Mouse (Mus musculus): Measurements from ENCODE around the gene Grm3. TPM values are rescaled to one million over a fixed set of nuclear protein-coding genes. Genes with fewer than 3 reads are reported as not detected.
A peak's percentile ranks its signal among the peaks of the same experiment; 100 is the strongest.

Grm3 gene
- polyA plus RNA-seq (2012; rRNA removed) (0.54 and 0.83 TPM in 2 replicates), polyA plus RNA-seq (2014; fragmentation: Nextera tagmentation; extraction: Ambion mirVana) (0.84 and 1.5 TPM in 2 replicates)

DNA sequence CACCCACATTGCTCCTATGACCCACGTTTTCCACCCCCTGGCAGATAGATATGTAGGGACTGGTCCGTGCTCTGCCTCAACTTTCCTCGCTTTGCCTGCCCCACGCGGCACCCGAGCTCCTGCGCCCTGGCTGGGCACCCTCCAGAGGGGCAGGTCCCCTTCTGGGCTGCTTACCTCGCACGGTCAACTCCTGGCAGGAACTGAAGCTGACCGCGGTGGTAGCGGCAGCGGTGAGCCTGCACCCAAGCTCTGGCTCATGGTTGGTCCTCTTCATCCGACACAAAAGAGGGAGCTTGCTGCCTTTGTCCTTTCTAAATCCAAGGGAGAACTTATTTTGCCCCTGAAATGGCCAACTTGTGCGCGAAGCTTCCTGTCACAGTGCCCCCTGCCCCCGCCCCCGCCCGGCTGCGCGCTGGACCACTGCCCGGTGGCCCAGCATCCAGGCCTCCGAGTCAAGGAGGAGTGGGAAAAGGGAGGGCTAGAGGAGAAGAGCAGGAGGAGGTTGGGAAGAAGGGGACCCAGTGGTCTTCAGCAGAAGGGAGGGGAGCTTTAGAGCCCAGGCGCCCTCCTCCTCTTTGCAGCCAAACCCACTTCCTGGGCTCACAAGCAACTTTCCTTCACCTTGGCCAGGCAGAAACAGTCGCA lies at the start of gene Grm3:
Gene Grm3, minus strand, starts transcription at position 215 of the 645 bp plus-strand sequence.
- Histone ChIP-seq H3K27ac (replicated peaks; ENCODE audit: low read depth, low read length) (no peak within 1 kb of the TSS), H3K9ac (ENCODE audit: low read depth, low read length, severe bottlenecking) (peak within 1 kb of the TSS; percentile 51), H3K4me1 (ENCODE audit: control insufficient read depth, insufficient read depth, low read length) (0 out of 2 replicates have a peak, but pooled peaks cover 5% of the 10 kb centered on the region), H3K9me3 (ENCODE audit: control insufficient read depth, low read length) (no peaks in the 10 kb centered on the region), H3K4me2 (replicated peaks; ENCODE audit: low read depth, low read length, severe bottlenecking) (peak within 1 kb of the TSS; percentile 88), H3K36me3 (ENCODE audit: control insufficient read depth, insufficient read depth, low read length) (no peaks in the 10 kb centered on the region), H3K27me3 (ENCODE audit: control insufficient read depth, insufficient read depth, low read length) (peaks cover 20% of the 10 kb centered on the region), H3K4me3 (replicated peaks; ENCODE audit: low read length) (peak within 1 kb of the TSS; percentile 43)
- no peak for ATAC-seq (ENCODE audit: low FRiP score, low read depth)
- no peak for TF ChIP-seq POLR2A (IDR thresholded peaks at IDR 0.05; ENCODE audit: borderline replicate concordance, extremely low read depth, insufficient read depth, insufficient read length)
- 0% methylated on average over 19 of the region's 25 CpGs for WGBS
- no peak for DNase-seq (ENCODE audit: low spot score)

DNA sequence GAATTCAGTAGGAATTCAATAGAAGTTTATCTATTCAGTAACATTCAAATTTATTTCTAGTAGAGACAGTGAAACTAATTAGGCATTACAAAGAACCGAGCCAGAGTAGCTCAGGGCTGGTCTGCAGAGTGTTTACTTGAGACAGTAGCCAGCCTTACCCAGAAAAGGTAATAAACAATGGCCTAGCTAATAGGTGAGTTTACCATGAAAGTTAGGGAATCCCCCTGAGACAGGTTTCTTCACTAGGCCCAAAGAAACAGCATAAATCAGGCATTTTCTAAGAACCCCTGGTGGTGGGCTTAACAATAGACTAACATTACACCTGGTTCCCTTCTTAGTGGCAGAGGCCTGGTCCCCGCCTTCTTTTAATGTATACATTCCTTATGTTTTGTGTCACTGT lies 30.8 kb upstream of the Grm3 start:
- H3K4me3 ChIP-seq (replicated peaks; ENCODE audit: low read length) = no peak overlapping the region
- H3K4me1 ChIP-seq (ENCODE audit: control insufficient read depth, insufficient read depth, low read length) = no peaks in the 10 kb centered on the region
- H3K36me3 ChIP-seq (ENCODE audit: control insufficient read depth, insufficient read depth, low read length) = no peaks in the 10 kb centered on the region
- no peak for ATAC-seq (ENCODE audit: low FRiP score, low read depth)
- H3K27me3 ChIP-seq (ENCODE audit: control insufficient read depth, insufficient read depth, low read length) = no peaks in the 10 kb centered on the region
- H3K27ac ChIP-seq (replicated peaks; ENCODE audit: low read depth, low read length) = no peak overlapping the region
- TF ChIP-seq POLR2A (IDR thresholded peaks at IDR 0.05; ENCODE audit: borderline replicate concordance, extremely low read depth, insufficient read depth, insufficient read length) = no peak
- no peak overlapping the region for H3K4me2 ChIP-seq (replicated peaks; ENCODE audit: low read depth, low read length, severe bottlenecking)
- WGBS = 70% methylated on average over 2 of the region's 2 CpGs
- no peak for DNase-seq (ENCODE audit: low spot score)
- no peaks in the 10 kb centered on the region for H3K9me3 ChIP-seq (ENCODE audit: control insufficient read depth, low read length)
- H3K9ac ChIP-seq (ENCODE audit: low read depth, low read length, severe bottlenecking) = no peak overlapping the region

DNA sequence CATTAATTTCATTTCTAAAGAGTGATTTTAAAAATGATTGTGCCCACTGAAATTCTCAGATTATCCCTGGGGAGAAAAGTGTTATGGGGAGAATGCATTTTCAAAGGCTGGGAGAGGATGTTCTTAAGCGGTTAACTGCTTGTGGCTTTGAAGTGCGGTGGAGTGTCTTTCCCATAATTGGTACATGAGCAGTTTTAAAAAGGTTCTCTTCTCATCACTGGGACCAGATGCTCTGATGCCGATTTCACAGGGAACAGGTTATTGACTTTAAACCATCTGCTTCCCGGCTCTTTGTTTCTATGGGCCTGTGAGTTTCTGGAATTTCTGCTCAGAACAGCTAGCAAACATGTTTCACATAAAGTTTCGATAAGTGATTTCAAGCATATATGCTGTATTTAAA lies 23.2 kb upstream of the Grm3 start:
- Histone ChIP-seq H3K36me3 (ENCODE audit: control insufficient read depth, insufficient read depth, low read length) (no peaks in the 10 kb centered on the region), H3K9me3 (ENCODE audit: control insufficient read depth, low read length) (no peaks in the 10 kb centered on the region), H3K27ac (replicated peaks; ENCODE audit: low read depth, low read length) (no peak overlapping the region), H3K4me3 (replicated peaks; ENCODE audit: low read length) (no peak overlapping the region), H3K9ac (ENCODE audit: low read depth, low read length, severe bottlenecking) (no peak overlapping the region), H3K27me3 (ENCODE audit: control insufficient read depth, insufficient read depth, low read length) (no peaks in the 10 kb centered on the region), H3K4me2 (replicated peaks; ENCODE audit: low read depth, low read length, severe bottlenecking) (no peak overlapping the region), H3K4me1 (ENCODE audit: control insufficient read depth, insufficient read depth, low read length) (no peaks in the 10 kb centered on the region)
- ATAC-seq (ENCODE audit: low FRiP score, low read depth) (no peak), DNase-seq (ENCODE audit: low spot score) (no peak)
- 62% methylated on average over 5 of the region's 5 CpGs for WGBS
- no peak for TF ChIP-seq POLR2A (IDR thresholded peaks at IDR 0.05; ENCODE audit: borderline replicate concordance, extremely low read depth, insufficient read depth, insufficient read length)

DNA sequence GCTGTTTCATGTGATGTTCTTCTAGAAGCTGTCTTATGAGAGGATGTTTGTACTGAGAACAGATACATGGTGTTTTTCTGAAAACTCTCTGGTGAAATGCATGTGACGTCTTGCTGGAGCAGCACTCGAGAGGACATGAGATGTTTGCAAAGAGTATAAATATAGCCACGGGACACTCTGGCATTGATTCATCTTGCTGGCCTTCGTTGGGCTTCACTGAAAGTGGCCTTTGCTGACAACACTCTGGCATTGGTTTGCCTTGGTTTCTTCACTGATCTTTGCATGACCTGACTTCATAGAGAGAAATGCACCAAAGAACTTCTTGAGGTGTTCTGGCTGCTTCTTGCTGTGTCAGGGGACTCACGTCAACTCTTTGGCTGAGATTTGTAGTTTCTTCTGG lies 19.1 kb upstream of the Grm3 start:
- 91% methylated on average over 5 of the region's 5 CpGs for WGBS
- no peak for TF ChIP-seq POLR2A (IDR thresholded peaks at IDR 0.05; ENCODE audit: borderline replicate concordance, extremely low read depth, insufficient read depth, insufficient read length)
- Histone ChIP-seq H3K9ac (ENCODE audit: low read depth, low read length, severe bottlenecking) (no peak overlapping the region), H3K4me2 (replicated peaks; ENCODE audit: low read depth, low read length, severe bottlenecking) (no peak overlapping the region), H3K9me3 (ENCODE audit: control insufficient read depth, low read length) (no peaks in the 10 kb centered on the region), H3K27ac (replicated peaks; ENCODE audit: low read depth, low read length) (no peak overlapping the region), H3K36me3 (ENCODE audit: control insufficient read depth, insufficient read depth, low read length) (no peaks in the 10 kb centered on the region), H3K4me3 (replicated peaks; ENCODE audit: low read length) (no peak overlapping the region), H3K27me3 (ENCODE audit: control insufficient read depth, insufficient read depth, low read length) (no peaks in the 10 kb centered on the region), H3K4me1 (ENCODE audit: control insufficient read depth, insufficient read depth, low read length) (no peaks in the 10 kb centered on the region)
- ATAC-seq (ENCODE audit: low FRiP score, low read depth) (no peak), DNase-seq (ENCODE audit: low spot score) (no peak)

DNA sequence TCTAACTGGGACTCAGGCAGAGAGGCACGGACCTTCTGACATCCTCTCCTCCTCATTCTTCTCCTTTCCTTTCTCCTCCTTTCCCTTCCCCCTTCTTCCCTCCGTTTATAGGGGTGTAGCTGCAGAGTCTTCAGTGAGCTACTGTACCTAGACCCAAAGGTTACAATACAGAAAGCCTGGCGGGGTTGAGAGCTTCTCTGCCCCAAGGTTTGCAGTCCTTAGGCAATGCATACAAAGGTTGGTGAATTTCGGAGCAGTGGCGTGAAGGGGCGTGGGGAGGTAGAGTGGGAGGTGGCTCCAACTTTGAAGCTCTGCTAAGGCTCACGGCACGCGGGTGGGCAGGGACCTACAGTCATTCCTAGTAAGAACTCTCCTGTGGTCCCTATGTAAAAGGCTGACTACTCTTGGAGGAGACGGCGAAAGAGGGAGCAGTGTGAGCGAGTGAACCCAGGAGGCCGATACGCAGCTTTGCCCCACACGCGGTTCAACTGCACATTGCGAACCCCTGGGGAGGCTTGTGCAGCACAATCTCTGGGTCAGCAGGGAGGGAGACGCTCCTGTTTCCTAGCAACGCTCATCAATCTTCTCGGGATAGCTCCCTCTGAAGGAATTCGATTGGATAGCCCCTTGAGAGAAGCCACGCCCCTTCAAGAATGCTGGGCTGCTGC lies 765 bp upstream of the Grm3 start:
- Histone ChIP-seq H3K27ac (replicated peaks; ENCODE audit: low read depth, low read length) (no peak overlapping the region), H3K27me3 (ENCODE audit: control insufficient read depth, insufficient read depth, low read length) (peaks cover 20% of the 10 kb centered on the region), H3K9ac (ENCODE audit: low read depth, low read length, severe bottlenecking) (peak overlapping the region; percentile 51), H3K4me2 (replicated peaks; ENCODE audit: low read depth, low read length, severe bottlenecking) (peak overlapping the region; percentile 88), H3K4me3 (replicated peaks; ENCODE audit: low read length) (peak overlapping the region; percentile 43), H3K4me1 (ENCODE audit: control insufficient read depth, insufficient read depth, low read length) (0 out of 2 replicates have a peak, but pooled peaks cover 5% of the 10 kb centered on the region), H3K36me3 (ENCODE audit: control insufficient read depth, insufficient read depth, low read length) (no peaks in the 10 kb centered on the region), H3K9me3 (ENCODE audit: control insufficient read depth, low read length) (no peaks in the 10 kb centered on the region)
- DNase-seq (ENCODE audit: low spot score) (peak; percentile 63), ATAC-seq (ENCODE audit: low FRiP score, low read depth) (peak; percentile 81)
- under 1% methylated on average over 22 of the region's 22 CpGs for WGBS
- no peak for TF ChIP-seq POLR2A (IDR thresholded peaks at IDR 0.05; ENCODE audit: borderline replicate concordance, extremely low read depth, insufficient read depth, insufficient read length)

Data from limb, embryonic 14.5 days (tissue).